ENCODE assay signal across 8 mouse cellular contexts in genomic region chr17:74717091-74717617, GRCm38 (mm10). TPM values are rescaled to one million over a fixed set of nuclear protein-coding genes. Genes with fewer than 3 reads are reported as not detected.
A peak's percentile ranks its signal among the peaks of the same experiment; 100 is the strongest.
DNase-seq lines count a peak whose midpoint lies in the region; ATAC-seq lines count a peak whose summit lies in the region.

No protein-coding gene starts in this region.

- no peak overlapping the region; the same call in 1 of the 2 replicates for H3K27ac ChIP-seq in liver, embryonic 13.5 days

- no peak for ATAC-seq in erythroblast, adult 5-6 weeks (replicated peaks; ENCODE audit: low FRiP score, poor library complexity, severe bottlenecking)
- ATAC-seq in liver, embryonic 13.5 days (ENCODE audit: low read depth): peak; percentile 40

- H3K27me3 ChIP-seq in erythroblast, embryonic 14.5 days (ENCODE audit: control insufficient read depth): peaks cover 6% of the 10 kb centered on the region
- no peaks in the 10 kb centered on the region for H3K27me3 ChIP-seq in liver, embryonic 13.5 days

- H3K9ac ChIP-seq in liver, embryonic 13.5 days: peak overlapping the region; percentile 73

- DNase-seq in urinary bladder, postnatal 25 days (ENCODE audit: low spot score): peak; percentile 3
- DNase-seq in urinary bladder, adult 2 months (ENCODE audit: low spot score): no peak
- DNase-seq in liver, embryonic 13.5 days: no peak
- no peak for DNase-seq in left cerebral cortex, postnatal 14 days (ENCODE audit: low spot score in 2 of 2)
- no peak for DNase-seq in Muller cell, postnatal 12 days (ENCODE audit: inconsistent ontology term)
- DNase-seq in adrenal gland, postnatal 36 days: no peak

- H3K4me3 ChIP-seq in erythroblast, embryonic 14.5 days (replicated peaks): peak overlapping the region; percentile 83
- peak overlapping the region; percentile 84 for H3K4me3 ChIP-seq in liver, embryonic 13.5 days (replicated peaks)

- peaks cover 14% of the 10 kb centered on the region for H3K36me3 ChIP-seq in erythroblast, embryonic 14.5 days (ENCODE audit: control insufficient read depth)
- H3K36me3 ChIP-seq in liver, embryonic 13.5 days: peaks cover 16% of the 10 kb centered on the region

- intact Hi-C loops in left cerebral cortex, postnatal 14 days (cut with DNase I): no loop called here

- H3K4me2 ChIP-seq in liver, embryonic 13.5 days: peak overlapping the region; percentile 85

- H3K9me3 ChIP-seq in erythroblast, embryonic 14.5 days (ENCODE audit: control insufficient read depth, low read length): no peaks in the 10 kb centered on the region
- H3K9me3 ChIP-seq in liver, embryonic 13.5 days (replicated peaks): no peaks in the 10 kb centered on the region

- peaks cover 21% of the 10 kb centered on the region for H3K4me1 ChIP-seq in erythroblast, embryonic 14.5 days (ENCODE audit: control insufficient read depth)
- peaks cover 24% of the 10 kb centered on the region for H3K4me1 ChIP-seq in liver, embryonic 13.5 days (replicated peaks)

- 6% methylated on average over 14 of the region's 14 CpGs for WGBS in liver, embryonic 13.5 days (ENCODE audit: insufficient replicate concordance)

RNA-seq across cellular contexts. Expression of gene Ttc27, which starts 0.4 kb away (rescaled TPM):
- 0.27 and 0.39 TPM in 2 replicates for polyA plus RNA-seq in erythroblast, embryonic 14.5 days (2012)
- 10.0 and 11.0 TPM in 2 replicates for total RNA-seq in erythroblast, adult 5-6 weeks (2015; ENCODE audit: low replicate concordance)
- total RNA-seq in erythroblast, adult 5-6 weeks (2017; ENCODE audit: low replicate concordance): 10.5 and 10.7 TPM in 2 replicates
- polyA plus RNA-seq in urinary bladder, adult 2 months (2012; rRNA removed): 16.4 and 17.0 TPM in 2 replicates
- polyA plus RNA-seq in liver, embryonic 13.5 days (2015; fragmentation: Nextera tagmentation; extraction: Ambion mirVana): 17.1 and 22.6 TPM in 2 replicates
- total RNA-seq in left cerebral cortex, postnatal 14 days (2021): 10 to 100 TPM; 25.3 to 27.1 TPM
- 10 to 100 TPM; 20.6 to 23.0 TPM for total RNA-seq in adrenal gland, postnatal 36 days (2021)
